Mouse (Mus musculus) heart, adult 9 months (tissue): ENCODE measurements around the gene Atg2a.
"Not testable (repeated sequence)": the region's sequence is repeated elsewhere in the genome, so short reads cannot be mapped to it uniquely, and the experiment has no call there.

ENCODE experiments used
- DNase-seq, 2 experiments: peaks; one replicate each; pipeline ENCODE4 v3.0.0; 2022; ENCODE audit warnings: low spot score in 2 of 2

Gene Atg2a

GRCm38 (mm10) chr19:6276426-6277421 lies 35.3 kb downstream of the Atg2a start, which contains the start of gene Ehd1:
Ehd1 (plus strand) TSS chr19:6276725.
- peak; percentile 97 to 99 for DNase-seq

DNA sequence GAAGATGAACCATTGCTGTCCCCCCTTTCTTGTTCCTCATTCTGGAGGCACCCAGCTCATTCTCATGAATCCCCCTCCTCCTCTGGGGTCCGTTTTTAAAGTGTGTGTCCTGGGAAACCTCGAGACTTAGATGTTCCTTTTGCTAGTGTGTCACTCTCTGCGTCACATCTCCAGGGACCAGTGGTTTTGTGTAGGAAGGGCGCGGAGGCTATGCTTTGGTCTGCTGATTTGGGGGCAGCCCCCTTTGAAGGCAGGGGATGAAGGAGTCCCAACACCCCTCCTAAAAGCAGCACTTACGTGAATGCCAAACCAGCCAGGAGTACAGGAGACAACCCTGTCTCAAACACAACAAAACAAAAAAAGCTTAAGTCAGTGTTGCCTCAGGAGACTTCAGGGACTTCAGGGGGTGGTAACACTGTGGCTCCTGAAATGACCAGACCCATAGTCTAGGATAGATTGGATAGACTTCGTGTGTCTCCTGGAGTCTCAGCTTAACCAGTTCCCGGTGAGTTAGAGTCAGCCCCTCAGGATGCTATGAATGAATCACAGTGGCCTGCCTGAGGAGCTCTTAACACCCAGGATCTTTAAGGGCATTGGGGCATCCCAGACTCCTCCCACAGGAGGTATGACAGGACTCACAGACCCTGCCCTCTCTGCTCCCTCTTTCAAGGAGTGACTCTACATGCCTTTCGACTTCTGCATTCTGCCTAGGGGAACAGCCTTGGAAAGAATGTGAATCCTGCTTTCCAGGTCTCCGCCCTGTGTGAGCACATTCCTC lies 36.4 kb downstream of the Atg2a start:
- peak; percentile 92 to 93 for DNase-seq

- DNase-seq, result no peak
These were observed 37.1 kb downstream of the Atg2a start for GRCm38 (mm10) chr19:6278439-6279073.

DNA sequence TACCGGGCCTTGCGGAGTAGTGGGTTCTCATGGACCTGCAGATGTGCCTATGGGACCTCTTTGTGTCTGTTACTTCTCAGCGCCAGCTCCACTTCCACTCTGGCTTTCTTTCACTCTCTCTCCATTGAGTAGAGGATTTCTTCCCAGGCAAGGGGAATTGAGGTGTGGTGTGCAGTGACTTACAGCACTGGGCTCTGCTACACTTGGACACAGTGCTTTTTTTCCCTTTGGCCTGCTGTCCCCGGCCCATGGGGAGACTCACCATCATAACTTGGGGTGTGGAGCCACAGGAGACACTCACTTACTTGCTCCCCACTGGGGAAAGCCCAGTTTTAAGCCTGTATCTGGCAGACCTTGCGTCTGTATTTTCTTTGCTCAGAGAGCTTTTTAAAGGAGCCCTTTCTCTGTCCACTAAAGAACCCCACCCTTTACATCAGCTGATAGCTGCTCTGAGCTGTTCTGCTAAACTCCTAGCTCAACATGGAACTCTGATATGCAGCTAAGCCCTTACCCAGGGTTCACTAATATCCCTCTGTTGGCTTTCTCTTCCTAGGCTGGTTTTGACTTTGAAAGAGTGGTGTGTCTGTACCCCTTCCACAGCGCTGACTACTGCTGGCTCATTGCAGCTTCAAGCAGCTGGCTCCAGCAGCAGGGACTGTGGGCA lies 38.1 kb downstream of the Atg2a start:
- DNase-seq, result peak in 1 of 2 experiments; percentile 34

GRCm38 (mm10) chr19:6280554-6280953 lies 39.1 kb downstream of the Atg2a start:
- DNase-seq, result no peak

DNA sequence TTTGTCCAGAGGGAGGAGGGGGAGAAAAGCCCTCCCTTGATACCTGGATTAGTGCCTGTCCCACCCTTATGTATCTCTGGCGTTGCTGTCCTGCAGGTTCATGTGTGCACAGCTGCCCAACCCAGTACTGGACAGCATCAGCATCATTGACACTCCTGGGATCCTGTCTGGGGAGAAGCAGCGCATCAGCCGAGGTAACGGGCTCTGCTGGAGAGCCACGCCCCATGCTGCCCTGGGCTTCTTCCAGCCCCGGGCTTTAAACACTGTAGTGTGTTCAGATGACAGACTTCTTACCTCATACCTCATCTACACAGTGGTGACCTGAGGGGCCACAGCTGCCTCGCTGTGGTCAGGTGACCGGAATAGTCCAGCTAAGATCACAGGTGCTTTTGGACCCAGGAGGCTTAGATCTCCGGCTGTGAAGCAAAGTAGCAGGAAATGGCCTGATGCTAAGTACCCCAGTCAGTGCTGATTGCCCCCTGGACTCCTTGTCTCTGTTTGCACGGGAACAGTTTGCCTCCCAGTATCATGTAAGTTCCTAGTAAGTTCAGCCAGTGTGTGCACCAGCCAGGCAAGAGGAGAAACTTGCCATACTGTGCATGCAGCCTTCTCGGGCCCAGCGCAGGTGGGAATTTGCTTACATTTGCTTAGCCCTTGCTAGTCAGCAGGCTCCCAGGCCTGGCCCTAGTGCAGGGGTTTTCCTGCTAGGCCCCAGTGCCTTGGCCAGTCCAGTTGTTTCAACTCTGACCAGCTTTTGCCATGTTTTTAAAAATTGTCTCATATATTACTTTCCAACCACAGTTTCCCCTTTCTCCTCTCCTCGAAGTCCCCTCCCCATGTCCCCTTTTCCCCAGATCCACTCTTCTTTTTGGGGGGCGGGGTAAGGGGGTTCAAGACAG lies 39.9 kb downstream of the Atg2a start:
- DNase-seq, result no peak

DNA sequence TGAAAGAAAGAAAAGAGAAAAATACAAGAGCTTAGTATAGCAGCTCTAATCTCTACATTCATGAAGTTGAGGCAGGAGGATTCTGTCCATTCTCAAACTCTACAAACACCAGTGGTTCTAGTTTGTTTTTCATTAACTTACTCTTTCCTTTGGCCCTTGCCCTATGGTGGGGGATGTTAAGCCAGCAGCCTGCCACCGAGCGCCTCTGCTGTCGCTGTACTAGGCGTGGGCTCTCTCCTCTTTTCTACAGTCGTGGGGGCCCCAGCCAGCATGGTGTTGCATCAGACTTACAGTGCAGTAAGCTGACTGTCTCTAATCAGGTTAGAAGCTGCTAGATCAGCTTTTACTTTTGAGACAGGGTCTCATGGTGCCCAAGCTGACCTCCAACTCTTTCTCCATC lies 41.5 kb downstream of the Atg2a start:
- no peak for DNase-seq

- peak in 1 of 2 experiments; percentile 61 for DNase-seq
These were observed 43.0 kb downstream of the Atg2a start for GRCm38 (mm10) chr19:6284502-6284901.

DNA sequence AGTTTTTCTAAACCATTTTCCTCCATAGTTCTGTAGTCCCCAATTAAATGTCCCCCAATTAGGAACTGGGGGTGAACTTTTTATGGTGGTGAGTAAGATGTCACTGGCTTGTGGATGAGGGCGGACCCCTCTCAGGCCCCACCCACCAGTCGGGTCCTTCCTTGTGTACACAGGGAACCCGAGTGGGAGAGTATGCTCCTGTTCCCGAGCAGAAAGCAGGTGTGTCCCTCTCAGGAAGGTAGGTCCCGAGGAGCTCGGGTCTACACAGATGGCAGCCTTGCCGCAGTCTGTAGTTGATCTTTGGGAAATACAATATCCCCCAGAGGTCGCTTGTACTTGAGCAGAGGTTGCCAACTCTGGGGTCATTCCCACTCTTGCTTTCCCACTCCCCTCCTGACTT lies 43.8 kb downstream of the Atg2a start:
- no peak for DNase-seq

GRCm38 (mm10) chr19:6285632-6286433 lies 44.4 kb downstream of the Atg2a start:
- peak in 1 of 2 experiments; percentile 44 for DNase-seq

DNA sequence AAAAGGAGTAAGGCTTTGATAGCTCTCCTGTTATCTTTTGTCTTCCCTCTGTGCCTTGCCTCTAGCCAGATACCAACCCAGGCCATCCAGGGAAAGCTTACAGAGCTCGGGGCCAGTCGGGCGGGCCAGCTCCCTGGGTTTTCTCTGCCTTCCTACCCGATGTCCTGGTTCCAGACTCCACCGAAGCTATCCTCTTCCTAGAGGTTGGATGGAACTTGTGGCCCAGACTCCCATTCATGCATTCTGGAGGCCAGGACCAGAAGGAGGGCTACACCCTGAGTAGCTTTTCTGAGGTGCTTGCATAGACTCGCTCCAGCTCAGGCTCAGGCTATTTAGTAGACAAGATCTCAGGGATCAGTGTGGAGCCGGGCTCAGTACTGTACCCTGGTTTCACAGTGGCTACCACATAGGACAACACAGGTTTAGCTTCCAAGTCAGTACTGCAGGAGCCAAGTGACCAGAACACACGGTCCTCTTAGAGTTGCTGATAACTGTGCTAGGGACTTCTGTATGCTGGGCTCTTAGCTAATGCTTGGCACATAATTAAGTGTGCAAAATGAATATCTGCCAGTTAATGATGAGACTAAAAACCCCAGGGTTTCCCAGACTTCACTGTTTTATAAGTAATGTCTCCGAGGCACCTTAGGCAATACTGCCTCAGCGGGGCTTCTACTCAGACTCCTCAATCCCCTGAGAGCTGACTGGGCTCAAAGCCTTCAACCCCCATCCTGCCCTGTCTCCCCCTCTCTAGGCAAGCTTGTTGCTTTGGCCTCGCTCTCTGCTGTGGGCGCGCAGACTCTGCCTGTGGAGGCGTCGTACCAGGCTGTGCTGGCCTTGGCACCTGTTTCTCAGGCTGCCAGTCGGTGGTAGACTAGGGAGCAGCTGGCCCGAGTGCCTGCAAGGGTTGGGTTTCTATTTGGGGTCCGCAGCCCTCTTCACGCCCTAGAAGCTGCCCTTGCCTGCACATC lies 45.2 kb downstream of the Atg2a start:
- DNase-seq, result peak; percentile 79 to 85

DNA sequence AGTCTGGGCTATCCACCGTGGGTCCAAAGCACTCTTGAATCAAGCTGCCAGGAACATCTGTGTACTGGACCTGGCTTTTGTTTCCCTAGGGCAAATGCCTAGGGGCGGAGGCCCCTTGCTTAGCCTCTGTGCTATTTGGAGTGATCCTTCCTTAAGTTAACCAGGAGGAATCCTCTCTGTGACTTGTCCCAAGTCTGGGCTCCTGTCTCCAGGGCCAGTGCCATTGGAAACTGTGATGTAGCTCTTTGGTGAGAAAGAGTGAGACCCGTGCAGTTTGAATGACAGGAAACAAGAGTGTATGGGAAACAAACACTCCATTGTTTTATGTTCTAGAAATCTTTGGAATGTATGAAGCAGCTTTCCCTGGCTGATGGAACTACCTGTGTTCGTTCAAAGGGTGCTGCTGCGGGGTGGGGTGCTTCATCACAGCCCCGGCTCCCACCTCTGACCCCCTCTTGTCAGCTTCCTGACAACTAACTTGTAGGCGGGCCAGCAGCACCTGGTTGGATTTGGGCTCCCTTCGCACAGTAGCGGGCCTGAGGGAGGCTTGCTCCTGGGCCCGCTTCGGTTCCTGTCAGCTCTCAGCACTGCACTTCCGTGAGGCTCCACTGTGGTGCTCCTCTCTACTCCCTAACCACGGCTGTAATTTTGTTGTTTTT lies 46.9 kb downstream of the Atg2a start:
- peak; percentile 65 to 79 for DNase-seq

GRCm38 (mm10) chr19:6289696-6290238 lies 48.3 kb downstream of the Atg2a start:
- no peak for DNase-seq

DNA sequence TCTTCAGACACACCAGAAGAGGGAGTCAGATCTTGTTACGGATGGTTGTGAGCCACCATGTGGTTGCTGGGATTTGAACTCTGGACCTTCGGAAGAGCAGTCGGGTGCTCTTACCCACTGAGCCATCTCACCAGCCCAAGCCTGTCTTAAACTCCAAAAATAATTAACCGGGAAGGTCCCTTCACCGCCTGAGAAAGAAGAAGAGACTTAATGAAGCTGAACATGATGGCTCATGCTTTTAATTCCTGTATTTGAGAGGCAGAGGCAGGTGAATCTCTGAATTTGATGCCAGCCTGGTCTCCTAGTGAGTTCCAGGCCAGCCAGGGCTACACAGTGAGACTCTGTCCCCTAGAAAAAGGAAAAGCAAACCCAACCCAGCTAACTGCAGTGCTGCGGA lies 49.2 kb downstream of the Atg2a start:
- not testable (repeated sequence) for DNase-seq

- peak; percentile 77 to 78 for DNase-seq
These were observed 49.8 kb downstream of the Atg2a start for GRCm38 (mm10) chr19:6291117-6291781.

- no peak for DNase-seq
These were observed 50.8 kb downstream of the Atg2a start for GRCm38 (mm10) chr19:6292262-6292661.

DNA sequence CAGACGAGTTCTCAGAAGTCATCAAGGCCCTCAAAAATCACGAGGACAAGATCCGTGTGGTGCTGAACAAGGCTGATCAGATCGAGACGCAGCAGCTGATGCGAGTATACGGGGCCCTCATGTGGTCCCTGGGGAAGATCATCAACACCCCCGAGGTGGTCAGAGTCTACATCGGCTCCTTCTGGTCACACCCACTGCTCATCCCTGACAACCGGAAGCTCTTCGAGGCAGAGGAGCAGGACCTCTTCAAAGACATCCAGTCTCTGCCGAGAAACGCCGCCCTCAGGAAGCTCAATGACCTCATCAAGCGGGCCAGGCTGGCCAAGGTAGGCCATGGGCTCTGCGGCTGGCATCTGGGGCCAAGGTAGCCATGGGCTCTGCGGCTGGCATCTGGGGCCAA lies 52.8 kb downstream of the Atg2a start:
- peak in 1 of 2 experiments; percentile 6 for DNase-seq
